Mouse (Mus musculus): ENCODE results near the gene Dusp28.

DNA sequence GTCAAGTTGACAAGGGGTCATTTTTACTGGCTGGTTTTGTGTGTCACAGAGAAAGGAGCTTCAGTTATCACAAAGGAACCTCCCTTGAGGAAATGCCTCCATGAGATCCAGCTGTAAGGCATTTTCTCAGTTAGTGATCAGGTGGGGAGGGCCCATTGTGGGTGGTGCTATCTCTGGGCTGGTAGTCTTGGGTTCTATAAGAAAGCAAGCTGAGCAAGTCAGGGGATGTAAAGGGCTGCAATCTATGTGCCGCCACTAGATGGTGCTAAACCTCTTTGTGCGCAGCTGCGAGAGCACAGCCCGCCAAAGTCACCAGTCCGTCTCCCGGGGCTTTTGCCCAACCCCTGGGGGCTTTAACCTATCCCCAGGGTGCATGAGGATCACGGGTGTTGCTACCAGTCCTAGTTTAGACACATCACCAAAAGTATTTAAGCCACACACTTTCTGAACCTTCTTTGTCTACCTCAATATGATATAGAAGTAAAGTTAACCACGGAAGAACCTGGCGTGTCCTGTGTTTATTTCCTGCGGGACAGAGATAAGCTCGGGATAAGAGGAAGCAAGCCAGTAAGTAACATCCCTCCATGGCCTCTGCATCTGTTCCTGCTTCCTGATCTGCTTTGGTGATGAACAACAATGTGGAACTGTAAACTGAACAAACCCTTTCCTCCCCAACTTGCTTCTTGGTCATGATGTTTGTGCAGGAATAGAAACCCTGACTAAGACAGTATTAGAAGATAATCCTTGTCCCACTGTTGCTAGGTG, 50.0 kb downstream of the Dusp28 start:
- TF ChIP-seq CTCF (IDR thresholded peaks at IDR 0.05), result peak; percentile 71
- peak; percentile 70 for TF ChIP-seq EP300 (IDR thresholded peaks at IDR 0.05)

All from lung, postnatal 0 days (tissue).